Mouse (Mus musculus) intestine, postnatal 0 days (tissue): ENCODE results near the gene Pik3cd. TPM values are rescaled to one million over a fixed set of nuclear protein-coding genes. Genes with fewer than 3 reads are reported as not detected.

Experiments
- ATAC-seq: fragments of 200-750 bp; cut with Nextera tagmentation; 2 replicates; pipeline ENCODE4 v1.8.0; 2017; ENCODE audit warnings: mild to moderate bottlenecking, moderate TSS enrichment, moderate library complexity
- H3K27ac ChIP-seq: fragments of 300-500 bp; sonication (generic); 2 replicates; pipeline ENCODE4 v1.5.1; 2014; ENCODE audit warnings: mild to moderate bottlenecking, low read depth, low read length, moderate library complexity
- H3K27me3 ChIP-seq: fragments of 300-500 bp; sonication (generic); replicated peaks from 2 replicates; pipeline ENCODE4 v1.6.1; 2014; ENCODE audit warnings: low read length, mixed read lengths; ENCODE audit not compliant: control insufficient read depth, insufficient read depth
- H3K36me3 ChIP-seq: fragments of 300-500 bp; sonication (generic); 2 replicates; pipeline ENCODE4 v1.6.1; 2014; ENCODE audit warnings: mild to moderate bottlenecking, moderate library complexity; ENCODE audit not compliant: control insufficient read depth, insufficient read depth
- H3K4me1 ChIP-seq: fragments of 300-500 bp; sonication (generic); replicated peaks from 2 replicates; pipeline ENCODE4 v1.6.1; 2014; ENCODE audit warnings: antibody characterized with exemption, low read length, mixed read lengths; ENCODE audit not compliant: control insufficient read depth, insufficient read depth
- H3K4me2 ChIP-seq: fragments of 300-500 bp; sonication (generic); replicated peaks from 2 replicates; pipeline ENCODE4 v1.6.1; 2014; ENCODE audit warnings: low read depth, mild to moderate bottlenecking, moderate library complexity
- H3K4me3 ChIP-seq: fragments of 300-500 bp; sonication (generic); 2 replicates; pipeline ENCODE4 v1.5.1; 2014; ENCODE audit warnings: low read depth, low read length
- H3K9ac ChIP-seq: fragments of 300-500 bp; sonication (generic); 2 replicates; pipeline ENCODE4 v1.6.1; 2014; ENCODE audit warnings: mild to moderate bottlenecking, low read depth, low read length
- H3K9me3 ChIP-seq: fragments of 300-500 bp; sonication (generic); 2 replicates; pipeline ENCODE4 v1.6.1; 2016; ENCODE audit warnings: mixed run types; ENCODE audit not compliant: control insufficient read depth
- CTCF ChIP-seq: sonication (generic); IDR thresholded peaks from 2 replicates; pipeline ENCODE4 v1.5.1; 2016; ENCODE audit warnings: low read depth, mild to moderate bottlenecking, control low read depth, antibody characterized with exemption, moderate library complexity
- WGBS: fragments of 180-500 bp; shearing (Covaris S2); extraction: QIAGEN DNeasy Blood & Tissue Kit; methylation state at CpG from one replicate; pipeline ENCODE4 v1.1.7; 2014; 5-methylcytosine and 5-hydroxymethylcytosine counted together
- polyA plus RNA-seq: library from polyadenylated mRNA; unstranded; fragments of >200 nt; fragmentation: Nextera tagmentation; extraction: Ambion mirVana; gene quantifications from 2 replicates; pipeline ENCODE4 v1.2.1, GENCODE M21; 2015

Pik3cd gene
- polyA plus RNA-seq, 1 experiment from 2014 or later = 2.5 TPM

DNA sequence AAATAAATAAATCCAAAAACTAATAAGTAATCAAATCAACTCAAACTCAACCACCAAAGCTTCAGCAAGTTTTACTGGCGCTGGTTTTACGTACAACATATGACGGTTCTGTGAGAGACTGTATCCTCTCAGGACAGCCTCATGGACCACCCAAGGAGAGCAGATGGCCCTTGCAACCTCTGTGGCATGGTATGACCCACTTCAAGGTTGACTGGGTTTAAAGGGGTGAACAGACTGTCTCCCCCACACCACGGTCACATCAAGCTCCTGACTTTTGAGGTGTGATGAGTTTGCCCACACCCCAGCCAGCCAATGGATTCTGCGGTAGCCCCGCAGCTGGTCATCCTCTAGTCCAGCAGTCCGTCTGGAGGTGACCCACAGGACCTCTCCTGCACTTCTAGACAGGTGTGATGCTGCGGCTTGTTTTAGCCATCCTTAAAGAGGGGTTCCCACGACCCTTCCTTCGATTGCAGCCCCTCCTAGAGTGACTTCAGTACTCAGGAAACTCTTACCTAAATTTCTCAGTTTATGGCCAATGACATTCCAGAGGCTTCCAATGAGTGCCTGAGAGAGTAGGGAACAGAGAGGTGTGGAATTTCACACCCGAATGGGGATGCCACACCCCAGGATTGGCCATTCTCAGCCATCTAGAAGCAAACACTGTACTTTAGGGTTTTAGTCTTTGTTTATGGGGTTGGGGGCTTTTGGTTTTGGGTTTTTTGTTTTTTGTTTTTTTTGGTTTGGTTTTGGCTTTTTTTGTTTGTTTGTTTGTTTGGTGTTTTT is 17.3 kb downstream of the Pik3cd start:
- Histone ChIP-seq H3K4me1 (0 out of 2 replicates have a peak, but pooled peaks cover 4% of the 10 kb centered on the region), H3K27ac (no peak overlapping the region), H3K36me3 (no peaks in the 10 kb centered on the region), H3K4me2 (no peak overlapping the region), H3K27me3 (no peaks in the 10 kb centered on the region), H3K9ac (no peak overlapping the region), H3K9me3 (no peaks in the 10 kb centered on the region), H3K4me3 (no peak overlapping the region)
- no peak for ATAC-seq
- WGBS = 76% methylated on average over 11 of the region's 11 CpGs
- no peak for TF ChIP-seq CTCF

DNA sequence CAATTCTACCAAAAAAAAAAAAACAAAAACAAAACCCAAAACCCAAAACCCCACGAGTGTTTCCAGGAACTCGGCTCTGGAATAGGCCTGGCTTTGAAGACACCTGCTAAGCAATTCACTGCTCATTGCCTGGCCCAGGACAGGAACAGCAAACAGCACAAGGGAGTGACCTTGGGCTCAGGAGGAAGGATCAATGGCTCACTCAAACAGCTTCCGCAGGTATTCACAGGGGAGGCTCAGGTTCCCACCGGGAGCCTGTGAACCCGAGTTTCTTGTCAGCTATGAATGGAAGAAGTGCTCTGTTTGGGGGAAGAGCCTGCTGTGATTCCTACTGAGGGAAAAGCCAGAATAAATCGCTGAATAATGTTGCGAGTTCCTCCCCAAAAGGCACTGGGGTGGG is 18.5 kb downstream of the Pik3cd start:
- Histone ChIP-seq H3K27ac (no peak overlapping the region), H3K9me3 (no peaks in the 10 kb centered on the region), H3K36me3 (no peaks in the 10 kb centered on the region), H3K9ac (no peak overlapping the region), H3K4me1 (0 out of 2 replicates have a peak, but pooled peaks cover 4% of the 10 kb centered on the region), H3K4me3 (no peak overlapping the region), H3K27me3 (no peaks in the 10 kb centered on the region), H3K4me2 (no peak overlapping the region)
- ATAC-seq = no peak
- WGBS = 23% methylated on average over 7 of the region's 7 CpGs
- TF ChIP-seq CTCF = no peak

- no peak overlapping the region for H3K9ac ChIP-seq
- peaks cover 22% of the 10 kb centered on the region for H3K27me3 ChIP-seq
- no peak overlapping the region for H3K4me3 ChIP-seq
- 0 out of 2 replicates have a peak, but pooled peaks cover 4% of the 10 kb centered on the region for H3K4me1 ChIP-seq
- no peaks in the 10 kb centered on the region for H3K9me3 ChIP-seq
- WGBS = 52% methylated on average over 11 of the region's 11 CpGs
- no peak for TF ChIP-seq CTCF
- H3K4me2 ChIP-seq = no peak overlapping the region
- no peak for ATAC-seq
- H3K36me3 ChIP-seq = no peaks in the 10 kb centered on the region
- H3K27ac ChIP-seq = no peak overlapping the region
These were observed 23.2 kb downstream of the Pik3cd start for GRCm38 (mm10) chr4:149679056-149679770.

- Histone ChIP-seq H3K4me2 (no peak overlapping the region), H3K9me3 (no peaks in the 10 kb centered on the region), H3K27me3 (peaks cover 32% of the 10 kb centered on the region), H3K36me3 (no peaks in the 10 kb centered on the region), H3K4me1 (no peaks in the 10 kb centered on the region), H3K4me3 (no peak overlapping the region), H3K27ac (no peak overlapping the region), H3K9ac (no peak overlapping the region)
- no peak for ATAC-seq
- WGBS = 89% methylated on average over 1 of the region's 1 CpGs
- no peak for TF ChIP-seq CTCF
These were observed 24.4 kb downstream of the Pik3cd start for GRCm38 (mm10) chr4:149678006-149678405.

DNA sequence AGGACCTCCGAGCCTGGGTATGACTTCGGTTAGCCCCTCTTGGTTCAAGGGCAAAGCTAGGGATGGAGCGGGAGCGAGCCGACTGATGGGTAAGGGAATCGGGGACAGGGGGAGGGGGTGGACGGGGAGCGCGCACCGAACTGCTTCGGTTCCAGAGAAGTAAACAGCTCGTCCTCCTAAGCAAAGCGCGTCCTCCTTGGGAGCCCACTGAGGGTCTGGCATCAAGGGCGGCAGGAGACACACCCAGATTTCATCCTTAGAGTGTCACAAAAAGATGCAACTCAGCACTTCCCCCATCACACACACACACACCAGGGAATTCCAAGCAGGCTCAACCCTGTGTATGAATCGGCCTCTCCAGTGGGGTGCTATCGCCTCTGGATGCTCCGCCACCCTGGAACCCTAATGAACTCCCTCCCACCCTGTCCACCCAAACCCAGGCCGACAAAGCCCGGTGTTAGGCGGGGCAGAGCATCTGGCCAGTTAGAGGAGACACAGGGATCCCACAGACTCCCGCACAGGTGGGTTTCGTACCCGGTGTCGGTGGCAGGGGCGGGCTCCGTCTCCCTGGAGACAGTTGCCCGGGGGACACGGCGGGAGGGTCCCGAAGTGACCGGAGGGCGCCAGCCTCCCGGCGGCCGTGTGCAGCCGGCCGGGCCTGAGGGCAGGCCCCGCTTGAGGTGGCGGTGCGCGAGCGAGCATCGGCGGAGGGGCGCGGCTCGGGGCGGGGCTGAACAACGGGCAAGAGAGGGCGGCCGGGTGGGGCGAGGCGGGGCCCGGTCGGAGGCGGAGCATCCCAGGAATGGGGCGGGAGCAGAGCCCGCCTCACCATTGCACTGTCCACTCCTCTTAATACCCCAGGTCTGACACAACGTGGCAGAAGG is 26.8 kb downstream of the Pik3cd start:
- peak; percentile 78 for ATAC-seq
- H3K4me1 ChIP-seq = no peaks in the 10 kb centered on the region
- H3K9ac ChIP-seq = peak overlapping the region; percentile 40
- no peaks in the 10 kb centered on the region for H3K9me3 ChIP-seq
- H3K27me3 ChIP-seq = peaks cover 32% of the 10 kb centered on the region
- peak overlapping the region; percentile 51 for H3K4me3 ChIP-seq
- H3K4me2 ChIP-seq = peak overlapping the region; percentile 87
- no peaks in the 10 kb centered on the region for H3K36me3 ChIP-seq
- no peak for TF ChIP-seq CTCF
- no peak overlapping the region for H3K27ac ChIP-seq
- WGBS = 3% methylated on average over 60 of the region's 60 CpGs

GRCm38 (mm10) chr4:149674814-149675377 is 27.5 kb downstream of the Pik3cd start:
- H3K27ac ChIP-seq = no peak overlapping the region
- H3K9ac ChIP-seq = no peak overlapping the region
- peaks cover 32% of the 10 kb centered on the region for H3K27me3 ChIP-seq
- H3K4me3 ChIP-seq = peak overlapping the region; percentile 51
- no peaks in the 10 kb centered on the region for H3K4me1 ChIP-seq
- WGBS = 15% methylated on average over 8 of the region's 8 CpGs
- no peak for TF ChIP-seq CTCF
- H3K9me3 ChIP-seq = no peaks in the 10 kb centered on the region
- no peaks in the 10 kb centered on the region for H3K36me3 ChIP-seq
- H3K4me2 ChIP-seq = peak overlapping the region; percentile 87
- no peak for ATAC-seq
